Mouse (Mus musculus): Measurements from ENCODE around the gene Gtpbp8.
A peak's percentile ranks its signal among the peaks of the same experiment; 100 is the strongest.

Gtpbp8 gene

GRCm38 (mm10) chr16:44688507-44688906 lies 57.7 kb downstream of the Gtpbp8 start:
- peak in 1 of 2 experiments; percentile 43 for DNase-seq

DNA sequence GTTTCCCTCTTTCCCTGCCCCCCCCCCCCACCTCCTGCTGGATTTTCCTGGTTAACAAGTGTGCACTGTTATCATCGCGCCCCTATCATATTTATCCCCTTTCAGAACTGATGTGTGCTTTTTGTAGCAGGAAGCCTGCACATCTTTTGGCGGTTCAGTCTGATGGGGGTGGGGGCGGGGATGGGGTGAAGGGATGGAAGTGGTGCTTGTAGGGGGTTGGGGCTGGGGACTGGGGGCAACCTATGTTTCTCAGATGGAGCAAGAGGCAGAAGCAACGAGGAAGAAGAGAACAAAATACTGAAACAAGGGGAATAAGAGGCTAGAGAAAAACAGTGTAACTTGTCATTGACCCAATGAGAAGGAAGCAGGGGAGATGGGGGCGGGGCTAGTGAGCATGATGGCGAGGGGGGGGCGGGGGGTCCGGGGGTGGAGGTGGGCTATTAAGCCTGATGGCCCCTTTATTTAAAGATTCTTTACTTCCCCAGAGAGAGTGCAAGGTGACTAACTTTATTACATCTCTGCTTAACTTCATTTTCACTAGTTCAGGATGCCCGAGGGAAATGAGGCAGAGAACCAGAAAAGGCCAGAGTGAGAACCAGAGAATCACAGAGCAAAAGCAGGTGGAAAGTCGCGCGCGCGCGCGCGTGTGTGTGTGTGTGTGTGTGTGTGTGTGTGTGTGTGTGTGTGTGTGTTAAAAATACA lies 58.3 kb downstream of the Gtpbp8 start:
- peak in 1 of 2 experiments; percentile 39 for DNase-seq

DNA sequence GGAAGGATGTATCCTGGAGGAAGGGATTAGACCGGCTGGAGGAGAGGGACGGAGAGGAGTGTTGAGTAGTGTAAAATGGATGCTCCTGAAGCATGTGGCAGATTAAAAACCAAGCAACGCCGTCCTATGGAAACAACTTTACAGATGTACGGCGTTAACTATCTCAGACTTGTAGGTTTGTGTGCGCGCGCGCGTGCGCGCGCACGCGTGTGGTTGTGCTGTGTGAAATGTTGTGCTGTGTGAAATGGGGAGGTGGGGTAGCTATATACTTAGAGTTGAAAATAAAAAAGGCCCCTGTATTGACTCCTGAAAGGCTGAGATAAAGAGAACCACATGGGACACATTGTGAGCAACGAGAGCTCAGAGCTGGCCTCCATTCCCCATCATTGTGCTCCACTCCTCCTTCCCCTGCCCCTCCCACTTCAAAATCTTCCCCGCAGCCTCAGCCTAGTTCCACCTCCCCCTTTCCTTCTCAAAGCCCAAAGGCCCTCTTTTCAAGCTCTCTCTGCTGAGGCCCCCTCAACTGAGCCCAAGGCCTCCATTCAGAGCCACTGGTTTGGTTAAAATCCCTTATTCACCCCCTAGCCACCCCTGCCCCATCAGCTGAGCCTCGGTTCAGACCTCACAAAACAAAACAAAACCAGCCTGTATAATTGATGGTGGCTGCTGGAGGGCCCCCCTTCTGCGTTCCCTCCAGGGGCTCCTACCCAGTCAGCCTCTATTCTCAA lies 59.0 kb downstream of the Gtpbp8 start:
- no peak for DNase-seq

All from kidney, postnatal 4 days (tissue).